Mouse (Mus musculus) frontal cortex, postnatal 10 days (tissue): Measurements from ENCODE around the gene Lifr.

Experiments
- DNase-seq, 2 experiments: peaks; one replicate each; pipeline ENCODE4 v3.0.0; 2022; ENCODE audit warnings: low spot score in 2 of 2, mixed read lengths in 1 of 2

The Lifr gene

DNA sequence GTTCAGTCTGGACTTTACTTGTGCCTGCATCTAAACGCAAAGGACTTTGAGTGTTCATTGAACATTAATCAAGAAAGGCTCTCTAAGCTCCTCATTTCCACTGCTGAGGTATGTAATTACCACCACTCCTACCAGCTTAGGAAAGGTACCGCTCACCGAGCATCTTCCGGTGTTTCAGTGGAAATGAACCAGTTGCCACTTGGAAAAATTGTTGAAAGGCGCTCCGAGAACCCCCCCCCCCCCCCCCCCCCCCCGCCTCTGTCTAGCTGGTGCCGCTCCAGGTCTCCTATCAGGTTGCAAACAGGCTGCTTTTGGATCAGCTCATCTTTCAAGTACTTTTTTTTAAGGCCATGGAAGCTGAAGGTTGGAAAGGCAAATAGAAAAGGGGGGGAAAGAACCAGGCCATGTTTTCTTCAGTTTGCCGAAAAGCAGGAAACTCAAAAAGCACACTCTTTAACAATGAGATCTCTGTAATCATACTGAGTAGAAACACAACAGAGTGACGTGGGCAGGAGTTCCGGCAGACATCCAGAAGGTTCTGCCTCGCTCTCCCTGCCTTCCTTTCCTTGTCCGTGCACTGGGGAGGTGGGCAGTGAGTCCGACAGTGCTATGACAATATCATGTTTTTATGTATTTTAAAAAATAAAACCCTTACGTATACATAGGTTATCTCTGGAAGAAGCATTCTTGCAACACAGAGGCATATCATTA, 9.3 kb upstream of the Lifr start:
- DNase-seq, result no peak

DNA sequence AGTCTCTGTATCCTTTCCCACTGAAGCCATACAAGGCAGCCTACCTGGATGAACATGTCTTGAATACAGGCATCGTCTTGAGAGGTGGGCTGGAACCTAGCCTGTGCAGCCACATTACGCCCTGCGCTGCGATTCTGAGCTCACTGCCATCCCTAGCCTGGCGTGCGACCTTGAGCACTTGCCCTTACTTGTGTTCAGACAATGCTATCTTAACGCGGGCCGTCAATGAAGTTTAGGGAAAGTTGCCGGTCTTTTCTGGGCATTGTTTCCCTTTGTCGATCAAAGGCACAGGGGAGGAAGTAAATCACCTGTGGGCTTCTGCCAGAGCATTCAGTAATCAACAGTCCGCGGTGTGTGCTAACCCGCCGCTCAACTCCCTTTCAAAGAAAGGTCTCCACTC, 8.6 kb upstream of the Lifr start:
- no peak for DNase-seq

DNA sequence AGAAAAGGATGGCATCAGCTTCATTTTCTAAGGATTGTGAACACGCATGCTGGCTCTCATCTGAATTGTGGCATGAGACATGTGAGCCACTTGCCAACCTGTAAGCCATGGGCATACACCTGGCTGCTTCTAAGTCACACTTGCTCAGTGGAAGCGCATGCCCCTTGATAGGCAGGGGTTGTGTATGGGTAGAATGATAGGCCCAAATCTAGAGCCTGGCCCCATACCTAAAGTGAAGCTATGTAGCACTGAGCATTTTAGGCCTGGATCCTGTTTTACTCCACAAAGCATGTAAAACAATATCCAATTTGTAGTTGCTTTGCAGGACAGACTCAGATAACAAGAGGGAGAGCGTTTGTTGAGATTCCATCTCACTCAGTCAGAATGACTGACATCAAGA, 7.5 kb upstream of the Lifr start:
- no peak for DNase-seq

DNA sequence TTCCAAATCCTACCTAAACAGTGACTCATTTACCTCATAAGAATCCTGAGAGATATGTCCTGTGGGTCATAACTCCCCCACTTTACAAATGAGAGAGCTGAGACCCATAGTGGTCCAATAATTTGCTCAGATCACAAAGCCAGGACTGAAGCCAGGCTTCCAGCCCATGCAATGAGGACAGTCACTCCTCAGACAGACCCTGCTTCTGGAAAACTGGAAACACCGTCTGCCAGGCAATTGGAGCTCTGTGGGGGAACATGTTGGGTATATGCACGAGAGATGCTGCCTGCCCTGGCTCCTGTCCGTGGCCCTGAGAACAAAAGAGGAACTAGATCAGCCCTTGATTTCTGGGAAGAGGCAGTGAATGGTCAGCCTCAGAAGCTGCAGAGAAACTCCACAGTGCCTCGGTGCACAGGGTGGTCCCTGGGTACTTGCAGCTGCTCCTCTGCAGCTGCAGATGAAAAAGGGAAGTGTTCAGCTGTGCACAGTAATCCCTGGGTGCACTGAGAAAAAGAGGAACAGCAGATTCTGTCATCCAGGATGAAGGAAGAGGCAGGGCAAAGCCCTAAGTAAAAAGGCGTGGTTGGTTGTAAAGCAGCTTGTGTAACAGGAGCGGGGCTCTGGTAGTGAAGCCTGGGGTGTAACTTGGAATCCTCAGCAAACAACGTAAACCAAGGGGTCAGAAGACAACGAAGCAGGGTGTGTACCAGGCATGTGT, 5.5 kb upstream of the Lifr start:
- peak in 1 of 2 experiments; percentile 27 for DNase-seq

DNA sequence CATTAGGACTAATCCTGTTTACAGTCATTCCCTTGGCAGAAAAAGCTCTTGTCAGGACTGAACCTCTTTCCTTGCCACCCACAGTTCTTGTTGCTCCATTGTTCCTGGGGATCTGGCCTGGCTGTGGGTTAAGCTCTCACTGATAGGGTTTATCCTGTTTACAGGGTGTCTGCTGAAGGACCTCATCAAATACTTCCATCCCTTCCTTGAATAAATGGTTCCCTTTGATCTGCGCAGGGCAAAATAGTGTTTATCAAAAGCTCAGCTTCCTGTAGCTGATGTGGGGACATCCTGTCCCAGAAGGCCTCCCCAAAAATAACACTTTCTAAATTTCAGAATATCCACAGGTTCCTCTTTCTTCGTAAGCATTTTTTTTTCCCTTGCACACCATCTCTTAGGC, 1.7 kb upstream of the Lifr start:
- no peak for DNase-seq

DNA sequence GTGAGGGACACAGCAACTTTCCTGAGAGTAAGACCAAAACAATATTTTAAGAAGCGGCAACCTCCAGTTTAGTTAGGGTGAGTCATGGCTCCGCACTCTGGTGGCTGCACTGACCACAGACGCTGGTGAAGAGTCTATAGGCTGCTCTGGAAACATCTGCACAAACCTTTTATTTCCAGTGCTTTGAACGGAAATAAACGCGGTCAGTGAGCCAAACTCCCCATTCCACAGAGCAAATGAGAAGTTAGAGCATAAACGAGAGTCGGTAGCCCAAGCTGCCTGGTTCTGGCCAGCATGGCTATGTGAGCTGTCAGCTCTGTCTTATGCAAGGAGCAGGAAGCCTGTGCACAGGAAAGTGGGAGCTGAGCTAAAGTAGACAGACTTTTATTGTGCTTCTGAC, 1.9 kb downstream of the Lifr start:
- DNase-seq, result no peak

DNA sequence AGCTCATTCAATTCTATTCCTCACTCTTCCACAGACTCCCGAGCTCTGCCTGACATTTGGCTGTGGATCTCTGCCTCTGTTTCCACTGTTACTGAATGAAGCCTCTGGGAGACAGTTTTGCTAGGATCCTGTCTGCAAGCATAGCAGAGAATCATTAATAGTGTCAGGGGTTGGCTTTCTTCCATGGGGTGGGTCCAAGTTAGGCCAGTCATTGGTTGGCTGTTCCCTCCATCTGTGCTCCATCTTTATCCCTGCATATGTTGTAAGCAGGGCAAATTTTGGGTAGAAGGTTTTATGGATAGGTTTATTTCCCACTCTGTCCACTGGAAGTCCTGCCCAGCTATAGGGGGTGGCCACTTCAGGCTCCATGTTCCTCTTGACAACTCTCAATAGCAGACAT, 9.0 kb downstream of the Lifr start:
- no peak for DNase-seq

DNA sequence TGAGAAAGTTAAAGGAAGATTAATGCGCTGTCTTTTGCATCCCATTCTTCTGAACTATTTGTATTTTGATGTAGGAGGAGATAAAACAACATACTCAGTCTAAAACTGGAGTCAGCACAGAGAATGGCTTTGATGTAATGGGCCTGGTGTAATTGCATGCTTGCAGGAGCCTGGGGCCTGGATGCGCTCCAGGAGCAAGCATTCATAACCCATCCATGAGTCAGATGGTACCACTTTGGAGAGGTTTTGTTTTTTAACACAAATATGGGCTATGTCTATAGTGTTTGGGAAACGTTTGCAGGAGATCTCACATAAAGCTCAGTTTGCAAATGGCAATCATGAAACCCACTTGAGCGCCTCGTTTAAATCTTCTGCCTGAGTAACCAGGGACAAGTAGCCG, 9.8 kb downstream of the Lifr start:
- no peak for DNase-seq

DNA sequence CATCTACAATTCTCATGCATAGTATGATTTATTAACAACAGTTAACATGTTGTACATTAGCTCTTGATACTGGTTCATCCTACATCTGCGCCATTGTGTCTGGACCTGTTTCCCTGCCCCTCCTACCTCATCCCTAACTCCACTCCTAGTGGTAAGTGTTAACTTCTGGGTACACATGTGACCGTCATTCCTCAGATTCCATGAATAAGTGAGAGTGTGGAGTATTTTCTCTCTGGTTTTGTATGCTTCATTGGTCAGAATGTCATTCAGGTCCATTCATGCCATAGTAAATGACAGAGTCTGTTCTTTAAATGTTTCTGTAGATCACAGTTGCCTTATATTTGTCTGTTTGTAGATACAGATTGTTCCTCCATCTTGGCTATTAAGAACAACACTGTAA, 12.6 kb downstream of the Lifr start:
- no peak for DNase-seq

DNA sequence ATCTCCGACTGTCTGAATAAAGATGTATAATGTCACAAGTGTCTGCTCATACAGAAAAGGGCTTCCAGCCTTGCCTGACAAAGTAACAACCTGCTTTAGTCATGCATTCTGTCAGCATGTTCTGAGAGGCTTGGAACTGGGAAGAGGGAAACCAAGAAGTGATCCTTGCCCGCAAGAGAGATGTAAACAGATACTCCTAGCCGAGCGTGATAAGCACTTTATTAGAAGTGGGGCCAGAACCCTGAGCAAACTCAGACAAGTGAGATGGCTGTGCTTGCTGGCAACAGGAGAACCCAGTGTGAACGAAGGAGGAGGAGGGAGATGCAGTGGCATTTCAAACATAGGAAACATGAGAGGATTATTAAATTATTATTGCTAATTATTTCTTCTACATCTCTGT, 14.8 kb downstream of the Lifr start:
- no peak for DNase-seq

DNA sequence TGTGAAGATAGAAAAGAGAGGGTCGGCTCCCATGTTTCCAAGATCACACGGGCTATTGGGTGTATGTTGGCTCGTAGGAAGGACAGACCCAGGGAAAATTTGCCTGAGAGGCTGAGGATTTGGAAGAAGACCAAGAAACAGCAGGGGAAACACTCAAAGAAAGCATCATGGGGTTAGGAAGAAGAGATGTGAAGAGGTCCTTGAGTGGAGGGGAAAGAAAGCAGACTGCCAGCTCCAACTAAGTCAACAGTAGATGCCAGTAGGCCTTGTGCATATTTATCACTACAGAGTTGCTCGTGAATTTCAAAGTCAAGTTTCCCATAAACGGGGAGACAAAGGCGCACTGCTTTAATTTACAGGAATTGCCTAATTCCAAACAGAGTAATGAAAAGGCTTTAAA, 17.7 kb downstream of the Lifr start:
- no peak for DNase-seq

DNA sequence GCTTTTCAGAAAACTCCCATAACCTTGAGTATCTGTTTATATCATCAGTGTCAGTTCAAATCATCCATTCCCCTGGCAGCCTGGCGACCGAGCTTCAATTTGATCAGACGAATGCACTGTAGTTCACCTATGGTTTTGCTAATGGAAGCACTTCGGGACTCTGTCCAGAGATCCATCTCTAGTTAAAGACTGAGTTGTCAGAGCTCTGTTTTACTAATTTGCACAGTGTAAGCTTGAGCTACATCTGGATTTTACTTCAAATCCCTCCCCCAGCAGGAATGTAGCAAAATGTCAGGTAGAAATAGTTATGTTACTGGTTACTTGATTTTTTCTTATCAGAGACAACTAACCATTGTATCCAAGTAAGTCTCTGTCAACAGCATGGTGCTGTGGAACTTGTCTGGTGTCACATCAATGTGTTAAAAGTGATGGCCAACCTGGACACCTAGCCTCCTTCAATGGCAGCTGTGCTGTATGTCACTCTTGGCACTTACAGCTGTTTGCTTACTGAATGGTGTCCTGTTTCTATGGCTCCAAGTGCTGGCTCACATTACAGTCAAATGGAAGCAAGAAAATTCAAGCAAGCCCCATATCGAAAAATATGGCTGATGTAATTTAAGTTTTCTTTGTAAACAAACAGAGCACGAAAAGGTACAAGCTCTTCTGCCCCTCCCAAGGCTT, 22.0 kb downstream of the Lifr start:
- DNase-seq, result no peak

DNA sequence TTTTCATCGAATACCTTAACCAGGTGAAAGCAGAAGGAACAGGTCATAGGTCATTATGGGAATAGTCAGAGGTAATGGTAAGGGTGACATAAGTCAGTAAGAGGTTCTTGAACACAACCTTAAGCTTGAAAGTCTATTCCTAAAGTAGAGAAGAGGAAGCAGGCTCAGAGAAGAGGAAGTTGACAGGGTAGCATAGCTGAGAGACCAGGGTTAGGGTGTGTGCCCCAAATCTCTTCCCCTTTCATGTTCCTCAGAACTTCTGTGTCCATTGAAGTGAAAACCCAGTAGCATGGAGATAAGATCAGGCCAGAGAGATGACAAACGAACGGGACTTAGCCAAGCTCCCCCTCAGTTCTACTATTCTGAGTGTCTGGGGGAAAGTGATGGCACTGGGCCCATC, 23.5 kb downstream of the Lifr start:
- DNase-seq, result no peak

DNA sequence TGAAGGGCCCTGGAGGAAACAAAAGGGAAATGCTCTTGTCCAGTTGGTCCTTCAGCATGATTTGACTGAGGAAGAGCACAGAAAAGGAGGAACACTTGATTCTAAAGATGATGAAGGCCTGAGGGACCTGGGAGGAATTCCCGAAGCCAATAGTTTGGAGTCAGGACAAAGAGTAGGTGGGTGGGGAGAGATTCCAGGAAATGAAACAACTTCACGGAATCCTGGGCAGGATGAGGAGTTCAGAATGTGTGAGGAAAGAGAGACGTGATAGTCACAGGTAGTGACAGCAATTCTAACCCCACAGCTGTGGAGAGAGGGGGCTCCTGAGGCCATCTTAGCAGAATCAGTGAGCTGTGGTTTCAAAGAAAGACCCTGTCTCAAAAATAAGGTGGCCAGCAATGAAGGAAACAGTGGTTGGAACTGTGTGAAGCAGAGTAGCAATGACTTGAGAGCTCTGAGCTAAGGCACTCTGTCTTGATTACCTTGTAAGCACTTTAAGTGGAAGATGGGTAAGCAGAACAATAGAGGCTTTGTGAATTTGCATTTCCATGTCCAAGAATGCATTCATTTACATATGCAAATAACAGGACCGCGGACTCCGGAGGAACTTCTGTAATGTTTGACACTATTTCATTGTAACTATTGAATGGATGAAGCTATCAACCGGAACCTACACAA, 25.1 kb downstream of the Lifr start:
- DNase-seq, result no peak

DNA sequence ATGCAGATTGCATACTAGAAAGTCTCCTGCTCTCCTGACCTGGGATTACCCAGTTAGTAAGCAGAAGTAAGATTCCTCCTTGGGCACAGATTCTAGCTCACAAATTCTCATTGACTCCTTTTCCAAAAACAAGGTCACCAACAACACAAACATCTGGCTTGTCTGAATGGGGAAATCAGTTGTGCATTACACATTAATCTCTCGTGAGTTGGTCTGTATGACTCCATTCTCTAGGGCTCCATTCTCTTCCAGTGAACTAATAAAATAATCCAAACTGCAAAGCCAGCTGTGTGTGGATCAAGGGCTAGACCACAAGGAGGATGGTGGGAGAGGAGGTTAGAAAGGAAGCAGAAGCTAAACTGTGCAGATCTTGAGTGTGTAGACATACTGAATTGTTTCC, 25.8 kb downstream of the Lifr start:
- no peak for DNase-seq

DNA sequence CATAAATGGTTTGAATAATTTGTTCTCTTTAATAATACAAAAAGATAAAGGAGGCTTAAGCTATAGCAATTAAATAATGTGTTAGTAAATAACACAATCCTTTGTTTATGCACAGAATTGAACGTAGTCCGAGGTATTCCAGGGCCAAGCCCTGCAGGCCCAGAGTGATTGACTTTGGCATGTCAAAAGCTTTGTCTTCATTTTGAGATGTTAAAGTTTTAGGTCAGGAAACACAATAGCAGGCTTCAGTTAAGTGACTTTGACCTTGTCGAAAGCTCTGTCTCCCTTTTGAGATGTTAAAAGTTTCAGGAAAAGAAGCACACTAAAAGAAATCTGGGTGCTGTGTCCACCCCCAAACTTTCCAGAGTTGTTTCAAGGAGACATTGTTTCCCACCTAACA, 26.3 kb downstream of the Lifr start:
- no peak for DNase-seq

DNA sequence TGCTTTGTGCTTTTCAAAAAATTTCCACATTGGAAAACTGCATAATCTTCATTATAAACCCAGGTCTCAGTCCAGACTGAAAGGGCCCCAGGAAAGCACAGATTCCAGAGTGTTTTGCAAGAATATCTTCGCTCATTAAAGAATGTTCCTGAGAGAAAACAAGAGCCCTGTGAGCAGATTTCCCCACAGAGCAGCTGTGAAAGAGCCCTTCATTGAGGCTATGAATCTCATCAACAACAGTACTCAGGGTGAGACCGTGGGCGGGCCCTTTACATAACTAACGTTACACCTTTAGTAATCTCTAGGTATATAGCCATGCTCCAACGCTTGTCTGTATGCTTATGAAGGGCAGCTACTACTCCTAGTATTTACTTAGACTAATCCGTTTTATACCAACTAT, 27.5 kb downstream of the Lifr start:
- no peak for DNase-seq

DNA sequence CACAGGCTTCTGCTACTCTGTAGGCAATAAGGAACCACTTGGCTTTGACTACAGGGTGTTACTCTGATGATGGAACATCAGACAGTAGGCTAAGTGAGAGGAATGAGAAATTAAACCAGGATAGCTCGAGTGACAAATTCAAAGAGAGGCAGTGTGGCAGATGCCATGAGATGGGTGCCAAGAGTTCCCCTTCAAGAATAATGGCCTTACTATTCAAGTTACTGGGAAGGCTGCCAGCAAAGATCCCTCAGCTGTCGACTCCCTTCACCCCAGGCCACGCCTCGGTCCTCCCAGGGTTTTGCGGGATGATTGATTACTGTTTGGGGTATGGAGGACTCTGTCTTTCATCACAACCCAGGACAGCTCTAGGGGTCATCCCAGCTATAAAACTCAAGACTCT, 28.4 kb downstream of the Lifr start:
- DNase-seq, result peak in 1 of 2 experiments; percentile 58

DNA sequence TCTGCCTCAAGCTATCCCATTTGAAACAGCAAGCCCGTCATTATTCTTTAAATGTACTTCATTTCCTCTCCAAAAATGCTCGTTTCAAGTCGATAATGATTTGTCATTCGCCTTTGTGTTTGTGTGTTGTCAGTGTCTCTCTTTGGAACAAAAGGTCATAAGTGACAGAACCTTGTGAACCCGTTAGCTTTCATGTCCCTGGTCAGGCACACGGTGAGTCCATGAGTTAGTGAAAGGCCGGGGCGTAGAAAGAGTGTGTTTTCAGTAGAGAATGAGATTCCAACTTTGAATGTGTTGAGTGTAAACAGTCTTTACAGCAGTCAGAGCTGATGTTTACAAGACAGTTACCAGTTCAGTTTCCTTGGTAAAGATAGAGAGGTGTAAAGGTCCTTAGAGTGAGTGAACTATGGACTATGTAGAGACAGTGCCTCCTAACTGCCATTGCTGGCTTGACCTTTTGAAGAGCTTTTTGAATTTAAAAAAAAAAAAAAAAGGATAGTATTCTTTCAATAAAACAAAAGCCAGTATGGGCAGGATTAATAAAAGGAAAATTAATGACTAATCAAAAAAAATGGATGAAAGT, 29.6 kb downstream of the Lifr start:
- DNase-seq, result no peak

DNA sequence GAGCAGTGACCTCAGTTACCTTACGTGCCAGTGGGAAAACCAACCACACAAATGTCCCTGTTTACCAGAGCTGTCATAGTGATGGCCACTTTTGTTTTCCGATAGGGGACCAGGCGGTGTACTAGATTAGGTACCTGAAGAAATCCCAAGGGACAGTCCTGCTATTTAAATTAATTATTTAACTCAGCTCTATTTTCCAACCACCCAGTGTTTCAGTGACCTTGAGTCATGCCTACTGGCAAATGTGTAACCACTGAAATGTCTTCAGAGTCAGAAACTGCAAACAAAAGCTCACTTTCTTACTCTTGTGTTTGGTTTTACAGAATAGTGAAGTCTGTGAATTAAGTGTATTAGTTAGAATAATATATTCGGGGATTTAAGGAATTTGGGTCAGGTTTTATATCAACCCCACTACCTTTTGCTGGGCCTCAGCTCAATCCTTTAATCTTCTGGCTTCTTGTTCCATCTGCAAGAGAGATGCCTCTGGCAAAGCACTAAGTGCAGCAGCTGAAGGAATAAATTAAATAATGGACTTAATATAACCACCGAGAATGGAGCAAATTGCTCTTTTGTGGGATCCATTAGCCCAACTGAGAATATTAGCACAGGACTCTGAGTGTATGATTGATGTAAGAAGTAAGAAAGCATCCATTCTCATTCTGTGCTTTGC, 33.5 kb downstream of the Lifr start:
- DNase-seq, result no peak

DNA sequence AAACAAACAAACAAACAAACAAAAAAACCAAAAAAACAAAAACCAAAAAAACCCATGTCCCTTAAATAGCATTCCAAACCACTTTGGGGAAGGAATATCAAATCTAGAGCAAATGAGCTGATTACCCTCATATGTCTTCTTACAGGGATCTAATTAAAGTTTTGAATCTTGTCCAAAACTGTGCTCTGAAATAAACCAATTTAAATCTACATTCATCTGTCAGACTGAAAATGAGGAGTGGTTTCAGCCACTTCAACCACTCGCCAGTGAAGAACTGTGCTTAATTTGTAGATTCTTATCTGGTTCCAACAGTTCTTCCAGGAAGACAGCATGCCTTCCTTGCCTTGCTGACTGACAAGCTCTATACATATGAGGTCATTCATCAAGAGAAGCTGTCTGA, 35.8 kb downstream of the Lifr start:
- DNase-seq, result no peak
